In the genomic region with DNA sequence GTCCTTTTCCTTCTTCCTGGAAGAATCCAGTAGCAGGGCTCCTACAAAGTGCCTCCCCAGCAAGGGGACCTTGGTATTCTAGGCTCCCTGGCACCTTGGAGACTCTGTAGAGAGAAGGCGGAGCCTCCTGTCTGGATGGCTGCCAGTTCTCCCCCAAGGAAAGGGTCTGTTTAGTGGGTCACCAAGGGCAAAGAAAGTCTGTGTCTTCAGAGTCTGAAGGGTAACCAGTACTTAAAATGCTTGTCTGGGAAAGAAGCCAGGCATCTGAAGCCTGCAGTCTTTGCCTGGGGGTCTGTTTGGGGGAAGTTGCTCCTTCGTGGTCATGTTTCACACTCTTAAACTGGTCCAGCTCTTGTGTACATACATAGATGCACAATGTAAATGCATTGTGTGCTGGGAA, we compare ENCODE assay signal across 22 mouse cellular contexts. TPM values are rescaled to one million over a fixed set of nuclear protein-coding genes. Genes with fewer than 3 reads are reported as not detected.
DNase-seq lines count a peak whose midpoint lies in the region; ATAC-seq lines count a peak whose summit lies in the region.
"Had no signal": no experiment of that assay in that cellular context is flagged by ENCODE, and none has a peak within 500 bp of the region (broad histone marks: within the 10 kb centered on the region; RNA-seq: fewer than 3 reads in every experiment).

No protein-coding gene starts in this region.

- no peaks in the 10 kb centered on the region for H3K27me3 ChIP-seq in heart, embryonic 15.5 days
- H3K27me3 ChIP-seq in lung, embryonic 16.5 days (ENCODE audit: control insufficient read depth, insufficient read depth, low read depth, low read length), result no peaks in the 10 kb centered on the region
- no peaks in the 10 kb centered on the region for H3K27me3 ChIP-seq in embryonic facial prominence, embryonic 13.5 days
- H3K27me3 ChIP-seq in limb, embryonic 13.5 days, result no peaks in the 10 kb centered on the region
- H3K27me3 ChIP-seq: hindbrain, embryonic 13.5 days; neural tube, embryonic 15.5 days had no signal

- H3K9me3 ChIP-seq in heart, embryonic 15.5 days (replicated peaks), result no peaks in the 10 kb centered on the region
- H3K9me3 ChIP-seq in lung, embryonic 16.5 days (ENCODE audit: control insufficient read depth, low read length), result no peaks in the 10 kb centered on the region
- no peaks in the 10 kb centered on the region for H3K9me3 ChIP-seq in embryonic facial prominence, embryonic 13.5 days
- no peaks in the 10 kb centered on the region for H3K9me3 ChIP-seq in limb, embryonic 13.5 days
- H3K9me3 ChIP-seq: hindbrain, embryonic 13.5 days; neural tube, embryonic 15.5 days had no signal

- no peak overlapping the region for H3K9ac ChIP-seq in heart, embryonic 15.5 days
- H3K9ac ChIP-seq in lung, embryonic 16.5 days (ENCODE audit: low read length), result no peak overlapping the region
- H3K9ac ChIP-seq in embryonic facial prominence, embryonic 13.5 days, result no peak overlapping the region
- no peak overlapping the region for H3K9ac ChIP-seq in limb, embryonic 13.5 days
- H3K9ac ChIP-seq: hindbrain, embryonic 13.5 days; neural tube, embryonic 15.5 days had no signal

- intact Hi-C loops in heart, postnatal 36 days (cut with DNase I), result no loop called here

- no peak for ATAC-seq in heart, embryonic 15.5 days (replicated peaks; ENCODE audit: insufficient number of reproducible peaks, insufficient read depth, low FRiP score, low read depth)
- ATAC-seq in lung, embryonic 16.5 days (ENCODE audit: low read depth), result peak; percentile 56; the same call in 1 of the 2 replicates
- ATAC-seq in embryonic facial prominence, embryonic 13.5 days (ENCODE audit: insufficient number of reproducible peaks, insufficient read depth, low FRiP score, low TSS enrichment, low read depth), result no peak
- peak; percentile 38; the same call in 1 of the 2 replicates for ATAC-seq in limb, embryonic 13.5 days (ENCODE audit: low FRiP score, low read depth)
- ATAC-seq: CD4-positive, CD25-positive, alpha-beta regulatory T cell, adult 4 months had no signal

- no peaks in the 10 kb centered on the region for H3K36me3 ChIP-seq in heart, embryonic 15.5 days
- H3K36me3 ChIP-seq in lung, embryonic 16.5 days (ENCODE audit: control insufficient read depth, insufficient read depth, low read length), result no peaks in the 10 kb centered on the region
- H3K36me3 ChIP-seq in embryonic facial prominence, embryonic 13.5 days, result 0 out of 2 replicates have a peak, but pooled peaks cover 5% of the 10 kb centered on the region
- no peaks in the 10 kb centered on the region; the same call in 1 of the 2 replicates for H3K36me3 ChIP-seq in limb, embryonic 13.5 days

- no peak for DNase-seq in heart, postnatal 36 days
- DNase-seq in lung, postnatal 14 days, result no peak
- no peak for DNase-seq in frontal cortex, postnatal 36 days (ENCODE audit: low spot score in 2 of 2)
- DNase-seq in embryo, embryonic 10 days (ENCODE audit: low spot score), result no peak
- DNase-seq: adrenal gland, adult 8-10 months; cerebellum, adult 9-10 months; embryo, embryonic 11 days; gastrocnemius, adult 2 months; liver; lung, adult 2 months; retina, postnatal 1 day; thymus, postnatal 36 days had no signal

- 26% methylated on average over 2 of the region's 2 CpGs for WGBS in heart, embryonic 15.5 days
- 23% methylated on average over 2 of the region's 2 CpGs for WGBS in lung, embryonic 16.5 days
- 25% methylated on average over 2 of the region's 2 CpGs for WGBS in embryonic facial prominence, embryonic 13.5 days
- 35% methylated on average over 2 of the region's 2 CpGs for WGBS in limb, embryonic 13.5 days

- peaks cover 60% of the 10 kb centered on the region for H3K4me1 ChIP-seq in heart, embryonic 15.5 days (replicated peaks)
- H3K4me1 ChIP-seq in lung, embryonic 16.5 days (replicated peaks; ENCODE audit: control insufficient read depth, insufficient read depth, low read length), result peaks cover 15% of the 10 kb centered on the region
- peaks cover 86% of the 10 kb centered on the region for H3K4me1 ChIP-seq in embryonic facial prominence, embryonic 13.5 days
- peaks cover 90% of the 10 kb centered on the region for H3K4me1 ChIP-seq in limb, embryonic 13.5 days

- H3K27ac ChIP-seq in heart, embryonic 15.5 days, result peak overlapping the region; percentile 52
- no peak overlapping the region for H3K27ac ChIP-seq in lung, embryonic 16.5 days (ENCODE audit: low read length)
- H3K27ac ChIP-seq in embryonic facial prominence, embryonic 13.5 days, result peak overlapping the region; percentile 14
- peak overlapping the region; percentile 53; the same call in 1 of the 2 replicates for H3K27ac ChIP-seq in limb, embryonic 13.5 days
- H3K27ac ChIP-seq: gastrocnemius, adult 2 months; hindbrain, embryonic 13.5 days; layer of hippocampus, adult 2 months; left cerebral cortex, adult 2 months; neural tube, embryonic 15.5 days had no signal

- H3K4me2 ChIP-seq in heart, embryonic 15.5 days, result no peak overlapping the region
- no peak overlapping the region for H3K4me2 ChIP-seq in lung, embryonic 16.5 days (ENCODE audit: low read depth, low read length)
- no peak overlapping the region; the same call in 1 of the 2 replicates for H3K4me2 ChIP-seq in embryonic facial prominence, embryonic 13.5 days
- H3K4me2 ChIP-seq in limb, embryonic 13.5 days (replicated peaks), result peak overlapping the region; percentile 1; the same call in 1 of the 2 replicates
- H3K4me2 ChIP-seq: heart, embryonic 11.5 days; hindbrain, embryonic 13.5 days; neural tube, embryonic 15.5 days had no signal

- no peak overlapping the region for H3K4me3 ChIP-seq in heart, embryonic 15.5 days
- H3K4me3 ChIP-seq in lung, embryonic 16.5 days (ENCODE audit: low read length), result no peak overlapping the region
- no peak overlapping the region for H3K4me3 ChIP-seq in embryonic facial prominence, embryonic 13.5 days
- H3K4me3 ChIP-seq in limb, embryonic 13.5 days, result no peak overlapping the region
- H3K4me3 ChIP-seq: gastrocnemius, adult 2 months; hindbrain, embryonic 13.5 days; layer of hippocampus, adult 2 months; left cerebral cortex, adult 2 months; neural tube, embryonic 15.5 days had no signal

RNA-seq across cellular contexts. Expression of a gene that starts 29.3 kb away (rescaled TPM):
- 20.7 and 27.8 TPM in 2 replicates for polyA plus RNA-seq in heart, embryonic 15.5 days (2015; fragmentation: Nextera tagmentation; extraction: Ambion mirVana)
- total RNA-seq in heart, postnatal 36 days (2021), result 10 to 100 TPM; 18.6 to 20.8 TPM
- 10.8 and 11.5 TPM in 2 replicates for polyA plus RNA-seq in lung, embryonic 16.5 days (2015; fragmentation: Nextera tagmentation; extraction: Ambion mirVana)
- polyA plus RNA-seq in embryonic facial prominence, embryonic 13.5 days (2015; fragmentation: Nextera tagmentation; extraction: Ambion mirVana), result 11.6 and 12.9 TPM in 2 replicates
- polyA plus RNA-seq in limb, embryonic 13.5 days (2015; fragmentation: Nextera tagmentation; extraction: Ambion mirVana), result 12.8 and 15.0 TPM in 2 replicates

Comparison
In these comparisons a context has a peak if more than half of its experiments do, and no peak if none do; other contexts are left out.
1. ATAC-seq: peak in lung, embryonic 16.5 days (single experiment) and limb, embryonic 13.5 days (single experiment); none in heart, embryonic 15.5 days (single experiment) and embryonic facial prominence, embryonic 13.5 days (single experiment).